Mouse (Mus musculus): ENCODE measurements at regions not wholly inside any gene's neighbourhood (a gene's known extent, or its start where the extent isn't known, plus 50 kb on each side); places are given as distances from the start of the nearest gene placed in this dataset.
A peak's percentile ranks its signal among the peaks of the same experiment; 100 is the strongest.
"Not testable (repeated sequence)": the region's sequence is repeated elsewhere in the genome, so short reads cannot be mapped to it uniquely, and the experiment has no call there.

DNA sequence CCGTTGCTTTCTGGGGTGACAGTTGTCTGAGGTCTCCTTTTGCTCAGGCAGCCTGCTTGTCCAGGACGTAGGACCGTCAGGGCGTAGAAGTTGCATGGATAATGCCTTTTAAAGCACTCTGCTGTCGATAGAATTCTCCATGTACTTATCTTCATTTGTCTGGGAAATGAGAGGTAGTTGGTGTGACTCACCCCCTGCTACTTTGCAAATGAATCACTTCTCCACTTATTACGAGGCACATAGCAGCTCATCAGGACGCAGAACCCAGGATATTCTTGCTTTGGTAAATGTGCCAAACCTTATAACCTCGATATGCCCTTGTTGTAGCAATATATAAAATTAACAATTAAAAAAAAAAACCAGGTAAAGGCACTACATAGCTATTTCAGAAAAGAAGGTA lies 159.7 kb upstream of the Smlr1 start:
- no peak for DNase-seq (ENCODE audit: low spot score)

DNA sequence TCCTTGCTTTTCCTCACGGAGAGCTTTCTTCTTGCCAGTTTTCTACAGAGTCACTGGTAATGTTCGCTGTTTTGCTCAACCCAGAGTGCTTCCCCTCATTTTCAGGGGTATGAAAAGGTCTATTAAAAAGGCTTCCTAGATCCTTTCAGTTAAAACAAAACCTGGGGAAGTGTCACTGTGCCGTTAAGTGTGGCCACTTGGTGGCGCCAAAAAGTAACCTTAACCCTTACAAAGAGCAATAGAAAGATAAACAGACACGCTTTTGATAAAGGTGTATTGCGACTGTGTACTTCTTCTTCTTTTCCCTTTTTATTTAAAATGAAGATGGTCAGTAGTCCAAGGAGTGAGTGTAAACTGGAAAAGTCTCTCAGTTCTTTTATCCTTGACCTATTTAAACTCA lies 145.2 kb upstream of the Smlr1 start:
- peak; percentile 26 for DNase-seq (ENCODE audit: low spot score)

DNA sequence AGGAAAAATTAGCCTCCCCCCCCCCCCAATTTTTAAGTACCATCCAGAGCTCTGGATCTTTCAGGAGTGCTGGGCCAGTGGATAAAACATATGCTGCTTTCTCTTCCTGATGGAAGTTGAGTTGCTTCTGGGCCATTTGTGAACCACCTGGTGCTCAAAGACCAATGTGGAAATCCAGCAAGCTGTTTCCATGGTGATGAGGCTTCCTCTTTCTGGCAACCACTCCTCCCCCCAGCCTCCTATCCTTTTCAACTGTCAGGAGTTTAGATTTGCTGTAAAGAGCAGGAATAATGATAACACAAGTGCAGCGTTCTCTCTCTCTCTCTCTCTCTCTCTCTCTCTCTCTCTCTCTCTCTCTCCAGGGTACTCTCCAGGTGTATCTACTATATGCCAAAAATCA lies 141.8 kb upstream of the Smlr1 start:
- DNase-seq (ENCODE audit: low spot score), result no peak

DNA sequence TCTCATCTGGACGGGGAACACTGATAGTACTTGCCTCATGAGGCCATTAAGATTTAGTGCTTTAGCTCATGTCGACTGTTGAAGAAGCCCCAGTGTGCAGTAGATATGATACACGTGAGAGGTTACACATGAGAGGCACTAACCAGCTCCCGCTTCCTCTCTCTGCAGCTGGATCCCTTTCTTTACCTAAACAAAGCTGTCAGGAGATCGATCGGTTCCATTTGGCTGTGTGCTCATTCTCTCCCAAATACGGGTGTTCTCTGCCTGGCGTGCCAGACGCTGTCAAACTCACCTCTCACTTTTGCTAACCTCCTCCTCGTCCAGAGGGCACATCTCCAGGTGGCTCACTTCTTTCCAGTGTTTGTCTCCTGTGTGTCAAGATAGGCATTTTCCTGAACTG lies 139.3 kb upstream of the Smlr1 start:
- peak; percentile 3 for DNase-seq (ENCODE audit: low spot score)

DNA sequence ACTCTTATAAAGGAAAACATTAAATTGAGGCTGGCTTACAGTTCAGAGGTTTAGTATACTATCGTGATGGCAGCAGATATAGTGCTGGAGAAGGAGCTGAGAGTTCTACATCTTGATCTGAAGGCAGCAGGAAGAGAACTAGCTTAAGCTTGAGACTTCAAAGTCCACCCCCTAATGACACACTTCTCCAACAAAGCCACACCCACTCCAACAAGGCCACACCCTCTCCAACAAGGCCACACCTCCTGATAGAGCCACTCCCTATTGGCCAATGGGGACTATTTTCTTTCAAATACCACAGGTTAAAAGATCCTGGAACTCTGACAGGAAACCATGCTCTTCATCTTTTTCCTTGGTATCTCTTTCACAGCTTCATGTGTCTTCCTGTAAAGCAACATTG lies 134.0 kb upstream of the Smlr1 start:
- DNase-seq (ENCODE audit: low spot score), result no peak

DNA sequence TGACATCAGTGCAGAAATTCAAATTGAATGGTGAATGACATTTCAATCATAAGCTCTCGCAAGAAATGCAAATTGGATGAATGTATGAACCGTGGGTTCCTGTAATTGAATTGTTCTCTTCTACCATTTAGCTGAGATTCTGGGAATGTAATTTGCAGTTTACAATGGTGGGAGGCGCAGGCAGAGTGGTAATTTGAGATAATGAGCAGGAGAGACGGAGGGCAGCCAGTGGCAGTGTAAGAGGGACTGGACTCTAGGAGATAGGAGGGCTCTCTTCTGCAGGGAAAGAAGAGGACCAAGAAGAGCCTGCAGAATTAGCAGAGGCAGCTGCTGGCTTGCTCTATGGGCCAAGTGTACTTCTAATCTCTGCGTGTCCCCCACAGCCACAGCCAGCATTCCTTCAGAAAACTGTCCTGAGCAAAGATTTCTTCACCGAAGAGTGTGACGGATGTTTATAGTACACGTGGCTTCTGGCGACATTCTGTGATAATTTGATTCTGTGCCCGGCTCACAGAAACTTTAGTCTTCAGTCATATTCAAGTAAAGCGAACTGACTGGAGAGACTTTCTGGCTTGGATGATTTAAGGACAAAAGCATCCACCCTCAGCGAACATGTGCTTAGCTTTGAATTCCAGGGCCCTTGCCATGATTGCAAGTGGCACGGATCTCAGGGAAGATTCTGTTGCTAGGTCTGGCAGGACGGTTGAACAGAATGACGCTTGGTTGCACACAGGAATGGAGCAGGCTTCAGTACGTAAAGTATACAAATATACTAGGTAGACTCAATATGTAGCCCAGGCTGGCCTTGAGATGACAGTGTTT lies 116.9 kb upstream of the Smlr1 start:
- DNase-seq (ENCODE audit: low spot score), result no peak

DNA sequence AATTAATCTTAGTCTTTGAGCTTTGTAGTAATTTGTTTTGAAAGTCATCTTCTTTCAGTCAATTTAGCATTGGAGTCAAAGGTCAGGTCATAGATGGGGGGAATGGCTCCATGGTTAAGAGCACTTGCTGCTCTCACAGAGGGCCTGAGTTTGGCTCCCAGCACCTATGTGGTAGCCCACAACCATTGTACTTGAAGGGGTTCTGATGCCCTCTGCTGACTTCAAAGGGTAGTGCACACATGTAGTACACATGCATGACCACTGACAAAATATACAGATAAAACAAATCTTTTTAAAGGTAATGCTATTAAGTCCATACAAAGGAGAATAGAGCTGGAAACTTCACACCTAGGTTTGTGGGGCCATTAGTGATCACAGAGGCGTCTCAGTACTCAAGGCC lies 111.7 kb upstream of the Smlr1 start:
- no peak for DNase-seq (ENCODE audit: low spot score)

DNA sequence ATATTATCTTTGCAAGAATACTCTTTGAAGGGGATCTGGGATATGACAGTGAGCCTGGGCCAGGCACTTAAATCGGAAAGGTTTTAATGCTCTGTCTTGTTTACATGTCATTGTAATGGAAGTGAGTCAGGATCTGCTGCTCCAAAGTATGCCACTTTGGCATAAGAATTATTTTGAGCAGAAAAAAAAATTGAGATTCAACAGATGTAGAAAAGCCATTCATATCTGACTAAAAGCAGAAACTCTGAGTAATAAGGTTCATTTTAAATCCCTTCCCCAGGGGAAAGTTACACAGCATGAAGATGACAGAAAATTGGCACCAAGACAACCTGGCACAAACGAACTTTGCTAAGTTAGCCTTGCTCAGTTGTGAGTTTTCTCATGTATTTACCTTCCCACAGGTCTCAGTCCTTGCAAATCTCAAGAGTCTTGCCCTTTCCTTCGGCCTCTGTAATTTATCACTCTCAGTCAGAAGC lies 107.5 kb upstream of the Smlr1 start:
- DNase-seq (ENCODE audit: low spot score), result no peak

DNA sequence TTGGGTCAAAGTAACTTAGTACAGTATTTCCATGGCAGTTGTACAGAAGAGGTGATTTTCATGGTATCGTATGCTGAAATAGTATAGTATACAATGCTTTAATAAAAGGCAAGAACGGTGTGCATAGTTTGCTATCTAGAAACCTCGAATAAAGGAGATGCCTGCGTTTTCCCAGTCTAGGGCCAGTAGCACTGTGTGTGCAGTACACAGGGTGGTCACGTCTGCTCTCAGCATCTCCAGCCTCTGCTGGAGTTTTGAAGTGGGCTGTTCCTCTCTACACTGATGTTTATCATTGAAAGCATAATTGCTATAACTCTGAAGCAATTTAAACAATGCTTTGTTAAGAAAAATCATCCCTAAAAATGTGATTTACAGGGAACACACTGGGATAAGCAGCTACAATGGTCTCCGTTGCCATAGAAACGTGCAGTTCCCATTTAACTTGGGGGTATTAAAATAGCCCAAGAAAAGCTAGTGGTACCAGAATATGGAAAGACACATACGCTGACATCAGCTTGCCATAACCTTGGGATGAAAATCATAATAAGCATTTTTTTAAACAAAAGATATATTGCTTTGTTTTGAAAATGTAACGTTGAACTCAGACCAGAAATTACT lies 106.1 kb upstream of the Smlr1 start:
- DNase-seq (ENCODE audit: low spot score), result no peak

DNA sequence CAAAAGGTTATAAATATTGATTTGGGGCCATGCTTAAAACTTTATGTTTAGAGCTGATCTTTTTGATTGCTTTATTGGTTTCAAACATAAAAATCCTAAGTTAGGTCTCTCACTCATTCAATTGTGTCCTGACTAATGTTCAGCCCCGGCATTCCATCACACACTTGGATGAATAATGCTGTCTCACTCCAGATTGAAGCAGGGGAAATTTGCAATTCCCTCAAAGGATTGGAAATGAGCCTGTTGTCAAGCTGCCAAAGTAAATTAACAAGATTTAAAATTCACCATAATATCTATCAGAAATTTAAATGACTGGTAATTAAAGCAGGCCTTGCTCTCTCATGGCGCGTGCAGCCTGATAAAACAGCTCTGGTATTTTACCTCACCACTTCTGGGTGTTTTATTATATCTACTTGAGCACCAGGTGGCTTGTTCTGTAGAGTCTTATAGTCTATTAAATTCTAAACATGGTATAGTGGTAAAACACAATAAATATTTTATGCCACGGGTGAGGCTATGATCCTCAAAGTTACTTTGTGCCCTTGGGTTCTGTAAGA lies 97.1 kb upstream of the Smlr1 start:
- no peak for DNase-seq (ENCODE audit: low spot score)

DNA sequence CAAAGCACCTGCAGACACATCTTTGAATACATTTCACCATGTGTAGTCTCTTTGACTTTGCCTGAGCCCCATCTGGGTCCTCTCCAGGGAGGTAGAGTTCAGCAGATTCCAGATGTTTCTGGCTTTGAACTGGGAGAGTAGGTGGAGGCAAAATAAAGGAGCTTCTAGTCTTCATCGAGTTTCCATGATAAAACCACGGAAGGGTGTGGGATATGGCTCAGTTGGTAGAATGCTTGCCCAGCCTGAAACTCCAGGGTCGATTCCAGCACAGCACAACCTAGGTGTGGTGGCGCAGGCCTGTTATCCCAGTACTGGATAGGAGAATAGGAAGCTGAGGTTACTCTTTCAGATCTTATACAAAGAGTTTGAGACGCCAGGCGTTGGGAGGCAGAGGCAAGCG lies 96.2 kb upstream of the Smlr1 start:
- no peak for DNase-seq (ENCODE audit: low spot score)

DNA sequence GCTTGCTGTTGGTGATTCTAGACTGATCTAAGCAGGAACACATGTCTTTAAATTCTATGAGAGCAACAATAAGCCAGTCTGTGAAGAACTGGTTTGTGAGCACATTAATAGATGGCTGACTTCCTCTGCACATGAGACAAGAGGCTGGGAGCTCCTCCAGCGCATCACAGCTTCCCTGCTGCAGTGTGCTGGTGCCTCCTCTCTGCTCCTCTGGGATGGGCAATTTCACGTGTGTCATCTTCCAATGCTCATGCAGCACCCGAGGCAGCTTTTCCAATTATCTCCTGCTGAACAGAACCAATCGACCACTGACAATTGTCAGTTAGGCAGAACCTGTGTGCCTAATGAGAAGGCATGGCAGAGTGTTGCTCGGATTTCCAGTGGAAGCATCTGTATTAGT lies 86.5 kb upstream of the Smlr1 start:
- DNase-seq (ENCODE audit: low spot score), result no peak

DNA sequence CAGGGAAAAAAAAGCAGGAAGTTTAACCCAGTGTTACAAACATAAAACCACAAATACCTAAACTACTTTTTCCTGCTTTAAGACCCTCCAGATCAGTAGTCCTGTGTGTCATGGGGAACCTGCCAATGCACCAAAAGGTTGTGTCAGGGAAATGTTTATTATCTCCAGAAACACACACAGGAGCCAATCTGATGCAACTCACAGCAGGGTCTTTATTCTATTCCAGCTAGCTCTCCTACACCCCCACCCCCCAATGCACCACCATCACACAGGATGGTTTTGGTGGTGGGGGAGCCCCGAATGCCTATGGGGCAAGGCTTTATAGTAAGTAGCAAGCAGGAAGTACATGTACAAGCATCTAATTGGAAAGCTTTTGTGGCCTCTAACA lies 85.7 kb upstream of the Smlr1 start:
- not testable (repeated sequence) for DNase-seq (ENCODE audit: low spot score)

DNA sequence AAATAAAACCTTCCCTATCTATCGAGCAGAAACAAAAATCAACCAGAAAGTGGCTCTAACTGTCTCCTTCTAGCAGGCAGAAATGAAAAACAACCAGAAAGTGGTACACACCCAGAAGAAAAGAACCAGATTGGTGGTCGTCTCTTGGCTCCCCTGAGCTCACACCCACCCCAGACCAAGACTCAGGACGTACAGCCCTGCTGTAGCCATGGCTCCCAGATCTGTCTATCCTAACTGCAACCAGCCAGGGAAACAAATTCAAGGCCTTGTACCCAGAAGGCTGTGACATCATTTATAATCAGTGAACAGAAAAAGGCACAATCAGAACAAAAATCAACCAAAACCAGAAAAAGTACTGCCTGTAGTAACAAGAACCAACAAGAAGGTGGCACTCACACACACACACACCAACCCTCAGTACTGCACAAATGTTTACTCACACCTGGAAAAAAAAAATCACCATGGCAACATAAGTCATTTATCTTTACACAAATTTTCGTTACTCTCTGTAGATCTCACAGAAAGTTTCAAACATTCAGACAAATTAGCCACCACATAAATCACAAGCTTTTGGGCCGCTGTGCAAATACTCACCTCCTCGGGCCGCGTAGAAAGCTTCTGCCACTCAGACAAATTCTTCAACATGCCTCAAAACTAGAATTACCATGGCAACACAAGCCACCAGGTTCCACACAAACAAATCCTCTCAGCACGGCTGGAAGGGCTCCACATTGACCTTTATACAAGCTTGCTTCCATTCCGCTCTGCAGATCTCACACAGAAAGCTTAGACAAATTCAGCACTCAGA lies 85.1 kb upstream of the Smlr1 start:
- peak; percentile 2 for DNase-seq (ENCODE audit: low spot score)

DNA sequence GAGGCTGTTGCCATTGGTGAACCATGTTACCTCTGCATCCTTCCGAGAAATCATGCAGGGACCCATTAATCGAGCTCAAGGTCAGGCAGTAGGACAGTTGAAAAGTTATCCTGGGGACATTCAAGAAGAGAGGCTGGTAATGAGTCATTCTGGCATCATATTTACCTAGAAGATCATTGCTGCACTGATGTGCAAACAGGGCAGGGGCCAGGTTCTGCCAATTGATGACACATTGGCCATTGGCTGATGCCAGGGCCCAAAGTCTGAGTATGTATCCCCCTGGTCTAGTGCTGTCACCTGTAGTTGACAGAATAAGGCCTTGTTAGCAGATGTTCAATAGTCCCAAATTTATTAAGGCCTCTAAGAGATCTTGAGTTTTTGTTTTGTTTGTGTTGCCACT lies 83.6 kb upstream of the Smlr1 start:
- no peak for DNase-seq (ENCODE audit: low spot score)

DNA sequence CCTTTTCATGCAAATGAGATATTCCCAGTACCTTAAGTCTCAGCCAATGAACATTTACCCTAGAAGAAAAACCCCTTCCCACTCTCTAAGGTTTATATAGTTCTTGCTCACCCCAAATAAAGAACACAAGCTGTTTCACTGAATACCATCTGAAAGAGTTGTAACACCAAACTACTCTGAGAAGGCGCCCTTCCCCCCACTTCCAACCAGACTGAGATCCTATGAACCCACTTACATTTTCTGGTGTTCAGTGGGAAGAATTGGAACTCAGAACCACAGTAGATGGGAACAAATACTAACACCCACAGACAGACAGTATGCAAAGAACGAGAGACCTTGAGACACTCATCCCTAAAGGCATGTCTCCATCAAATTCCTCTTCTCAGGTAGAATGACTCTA lies 65.4 kb upstream of the Smlr1 start:
- DNase-seq (ENCODE audit: low spot score), result no peak

DNA sequence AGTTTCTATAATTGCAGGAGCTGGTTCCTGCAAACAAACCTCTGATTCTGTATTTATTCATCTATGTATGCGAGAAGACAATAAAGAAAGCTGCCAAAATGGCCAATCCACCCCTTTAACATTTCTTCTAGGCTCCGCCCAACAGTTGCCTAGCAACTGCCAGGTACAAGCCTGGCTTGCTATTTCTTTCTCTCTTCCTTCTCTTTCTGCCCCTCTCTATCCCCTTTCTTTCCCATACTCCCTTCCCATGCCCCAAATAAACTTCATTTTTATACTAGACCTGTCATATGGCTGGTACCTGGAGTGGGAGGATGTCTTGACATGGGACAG lies 53.2 kb upstream of the Smlr1 start:
- no peak for DNase-seq (ENCODE audit: low spot score)

DNA sequence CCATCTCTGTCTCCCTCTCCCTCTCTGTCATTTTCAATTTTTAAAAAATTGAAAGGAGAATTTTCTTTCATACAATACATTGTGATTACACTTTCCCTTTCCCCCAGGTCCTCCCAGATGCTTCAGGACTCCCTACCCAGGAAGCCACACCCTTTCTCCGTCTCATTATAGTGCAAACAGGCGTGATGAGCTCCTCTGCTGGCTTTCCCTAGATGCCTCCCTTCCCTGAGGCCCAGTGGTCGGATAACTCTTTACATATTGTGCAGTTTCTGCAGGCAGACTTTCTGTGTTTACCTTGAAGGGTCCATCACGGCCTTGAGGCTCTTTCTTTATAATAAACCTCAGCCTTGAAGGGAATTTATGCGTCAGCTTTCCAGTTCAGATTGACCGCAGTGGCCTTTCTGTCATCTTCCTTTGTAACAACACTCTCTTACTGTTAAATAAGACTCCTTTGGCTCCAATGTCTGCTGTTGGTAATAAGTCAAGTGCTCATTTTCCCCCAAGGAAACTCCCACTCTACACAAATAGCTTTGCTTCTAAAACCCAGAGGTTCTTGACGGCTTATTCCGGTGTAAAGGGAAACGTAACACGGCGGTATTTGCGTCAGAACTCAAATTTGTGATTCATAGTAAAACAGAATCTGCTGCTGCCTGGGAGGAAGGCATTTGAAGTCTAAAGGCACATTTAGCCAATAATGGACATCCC lies 52.7 kb upstream of the Smlr1 start:
- DNase-seq (ENCODE audit: low spot score), result no peak
